ENCODE assay signal across 9 mouse cellular contexts in genomic region chr8:110702636-110703459, GRCm38 (mm10). TPM values are rescaled to one million over a fixed set of nuclear protein-coding genes. Genes with fewer than 3 reads are reported as not detected.
DNase-seq lines count a peak whose midpoint lies in the region; ATAC-seq and TF ChIP-seq lines count a peak whose summit lies in the region.
"Had no signal": no experiment of that assay in that cellular context is flagged by ENCODE, and none has a peak within 500 bp of the region (broad histone marks: within the 10 kb centered on the region; RNA-seq: fewer than 3 reads in every experiment).

No protein-coding gene starts in this region.

- peak overlapping the region; percentile 50 for H3K27ac ChIP-seq in forebrain, postnatal 0 days (ENCODE audit: low read depth, low read length)
- H3K27ac ChIP-seq in forebrain, embryonic 11.5 days (ENCODE audit: low read depth, low read length), result no peak overlapping the region
- peak overlapping the region; percentile 54 to 74 for H3K27ac ChIP-seq in heart, embryonic 14.5 days (replicated peaks in 1 of 2; ENCODE audit: control insufficient read depth in 1 of 2, insufficient read depth in 1 of 2, low read depth in 2 of 2, low read length in 2 of 2)
- H3K27ac ChIP-seq: liver, embryonic 14.5 days had no signal

- no peak for TF ChIP-seq CTCF in forebrain, postnatal 0 days (IDR thresholded peaks at IDR 0.05; ENCODE audit: low read depth)

- no peaks in the 10 kb centered on the region for H3K36me3 ChIP-seq in forebrain, postnatal 0 days (ENCODE audit: insufficient read depth)
- no peaks in the 10 kb centered on the region for H3K36me3 ChIP-seq in forebrain, embryonic 11.5 days (ENCODE audit: control insufficient read depth, insufficient read depth, low read length)
- no peaks in the 10 kb centered on the region for H3K36me3 ChIP-seq in heart, embryonic 14.5 days (ENCODE audit: control insufficient read depth, insufficient read depth, low read length)

- H3K9ac ChIP-seq in forebrain, postnatal 0 days, result no peak overlapping the region; the same call in 1 of the 2 replicates
- no peak overlapping the region for H3K9ac ChIP-seq in forebrain, embryonic 11.5 days (ENCODE audit: low read length)
- H3K9ac ChIP-seq in heart, embryonic 14.5 days (ENCODE audit: low read length), result peak overlapping the region; percentile 40
- H3K9ac ChIP-seq: liver, embryonic 14.5 days had no signal

- H3K4me2 ChIP-seq in forebrain, postnatal 0 days (ENCODE audit: low read depth), result no peak overlapping the region
- no peak overlapping the region for H3K4me2 ChIP-seq in forebrain, embryonic 11.5 days (ENCODE audit: low read depth, low read length, severe bottlenecking)
- peak overlapping the region; percentile 4 for H3K4me2 ChIP-seq in heart, embryonic 14.5 days (ENCODE audit: low read length)

- no peak overlapping the region for H3K4me3 ChIP-seq in forebrain, postnatal 0 days (ENCODE audit: low read depth, low read length)
- no peak overlapping the region for H3K4me3 ChIP-seq in forebrain, embryonic 11.5 days (ENCODE audit: low read depth, low read length)
- no peak overlapping the region for H3K4me3 ChIP-seq in heart, embryonic 14.5 days (ENCODE audit: control insufficient read depth in 1 of 2, insufficient read depth in 1 of 2, low read depth in 1 of 2, low read length in 2 of 2)

- no peak for DNase-seq in forebrain, postnatal 0 days
- no peak for DNase-seq in forebrain, embryonic 11.5 days (ENCODE audit: low spot score)
- peak; percentile 91 for DNase-seq in 3T3-L1 (ENCODE audit: low read depth, low spot score)
- peak; percentile 77 for DNase-seq in kidney, postnatal 10 days
- no peak for DNase-seq in thymus, postnatal 36 days
- DNase-seq in layer of hippocampus, adult 18-20 months (ENCODE audit: low spot score in 2 of 2), result no peak

- 44% methylated on average over 9 of the region's 9 CpGs for WGBS in forebrain, postnatal 0 days
- 54% methylated on average over 9 of the region's 9 CpGs for WGBS in forebrain, embryonic 11.5 days
- 59% methylated on average over 9 of the region's 9 CpGs for WGBS in heart, embryonic 14.5 days

- H3K9me3 ChIP-seq in forebrain, postnatal 0 days (ENCODE audit: low read length), result no peaks in the 10 kb centered on the region
- no peaks in the 10 kb centered on the region for H3K9me3 ChIP-seq in forebrain, embryonic 11.5 days (ENCODE audit: control insufficient read depth, low read length)
- H3K9me3 ChIP-seq in heart, embryonic 14.5 days (ENCODE audit: control insufficient read depth, low read length), result no peaks in the 10 kb centered on the region

- ATAC-seq in forebrain, postnatal 0 days, result no peak
- ATAC-seq in forebrain, embryonic 11.5 days (replicated peaks; ENCODE audit: low FRiP score), result no peak
- no peak for ATAC-seq in heart, embryonic 14.5 days (ENCODE audit: insufficient number of reproducible peaks, insufficient read depth, low FRiP score, low read depth)
- no peak for ATAC-seq in megakaryocyte-erythroid progenitor cell, adult 5-6 weeks (replicated peaks; ENCODE audit: low FRiP score, low TSS enrichment, poor library complexity, severe bottlenecking)

- no peaks in the 10 kb centered on the region for H3K27me3 ChIP-seq in forebrain, postnatal 0 days (ENCODE audit: insufficient read depth, low read length)
- no peaks in the 10 kb centered on the region for H3K27me3 ChIP-seq in forebrain, embryonic 11.5 days (ENCODE audit: control insufficient read depth, insufficient read depth, low read length)
- H3K27me3 ChIP-seq in heart, embryonic 14.5 days (ENCODE audit: control insufficient read depth, insufficient read depth, low read length), result no peaks in the 10 kb centered on the region

- 0 out of 2 replicates have a peak, but pooled peaks cover 2% of the 10 kb centered on the region for H3K4me1 ChIP-seq in forebrain, postnatal 0 days (ENCODE audit: insufficient read depth)
- no peaks in the 10 kb centered on the region for H3K4me1 ChIP-seq in forebrain, embryonic 11.5 days (replicated peaks; ENCODE audit: control insufficient read depth, insufficient read depth, low read length)
- H3K4me1 ChIP-seq in heart, embryonic 14.5 days (ENCODE audit: control insufficient read depth in 2 of 2, insufficient read depth in 2 of 2, low read length in 2 of 2), result peaks cover 42 to 57% of the 10 kb centered on the region in 2 experiments

RNA-seq across cellular contexts. Expression of gene Mtss1l, which starts 18.4 kb away (rescaled TPM):
- 55.2 and 71.1 TPM in 2 replicates for total RNA-seq in forebrain, postnatal 0 days (2014; rRNA removed)
- 42.2 and 49.0 TPM in 2 replicates for polyA plus RNA-seq in forebrain, postnatal 0 days (2015; fragmentation: Nextera tagmentation; extraction: Ambion mirVana)
- polyA plus RNA-seq in forebrain, embryonic 11.5 days (2014; fragmentation: Nextera tagmentation; extraction: Ambion mirVana), result 15.8 and 17.6 TPM in 2 replicates
- polyA plus RNA-seq in heart, embryonic 14.5 days (2014; fragmentation: Nextera tagmentation; extraction: Ambion mirVana), result 17.2 and 17.6 TPM in 2 replicates
- 0.54 TPM in 1 of 2 replicates, not detected in the other for total RNA-seq in megakaryocyte-erythroid progenitor cell, adult 5-6 weeks (2014; fragmentation: Nextera tagmentation)
- total RNA-seq in megakaryocyte-erythroid progenitor cell, adult 5-6 weeks (2017), result 0.52 and 0.53 TPM in 2 replicates
- 100 to 1,000 TPM; 213 to 214 TPM for total RNA-seq in layer of hippocampus, adult 18-20 months (2021)

Comparison
In these comparisons a context has a peak if more than half of its experiments do, and no peak if none do; other contexts are left out.
1. DNase-seq: peak in 3T3-L1 (single experiment) and kidney, postnatal 10 days (single experiment); none in forebrain, postnatal 0 days (single experiment), forebrain, embryonic 11.5 days (single experiment), thymus, postnatal 36 days (0 of 2) and layer of hippocampus, adult 18-20 months (0 of 2).
2. RNA of gene Mtss1l, which starts 18.4 kb away (total RNA-seq): 213 to 214 TPM in layer of hippocampus, adult 18-20 months and 55.2 to 71.1 TPM in forebrain, postnatal 0 days; 0.52 to 0.54 TPM in megakaryocyte-erythroid progenitor cell, adult 5-6 weeks; every median in the first group is over 10 times any median in the second.